Mouse (Mus musculus) left cerebral cortex, postnatal 10 days (tissue): ENCODE results near the gene Leng8. TPM values are rescaled to one million over a fixed set of nuclear protein-coding genes. Genes with fewer than 3 reads are reported as not detected.

Source experiments
- DNase-seq, 2 experiments: peaks; one replicate each; pipeline ENCODE4 v3.0.0; 2021 to 2022; ENCODE audit warnings: low spot score in 2 of 2, mixed read lengths in 1 of 2; ENCODE audit errors: extremely low spot score in 1 of 2
- intact Hi-C: fragments of 180-260 bp; cut with DNase I; formaldehyde crosslinking; loops from one replicate; pipeline ENCODE4 v1.15.1; 2025
- total RNA-seq, 2 experiments: library from RNA; stranded (reverse); gene quantifications; 2 replicates each; pipeline ENCODE4 v1.2.3; 2021

The Leng8 gene
- total RNA-seq, 2 experiments from 2014 or later: 160 to 166 TPM

- DNase-seq: peak in 1 of 2 experiments; percentile 33
- intact Hi-C loops: loop anchor here (10.0 kb wide), 1 partner anchor 100 kb away; no protein-coding TSS in a partner anchor
Measured at GRCm38 (mm10) chr7:4124856-4125255, 12.0 kb upstream of the Leng8 start.

- intact Hi-C loops: loop anchor here (10.0 kb wide), 1 partner anchor 101 kb away; no protein-coding TSS in a partner anchor
- peak in 1 of 2 experiments; percentile 52 for DNase-seq
Measured at GRCm38 (mm10) chr7:4125306-4125705, 11.5 kb upstream of the Leng8 start.

GRCm38 (mm10) chr7:4126992-4127785, 9.7 kb upstream of the Leng8 start:
- intact Hi-C loops: loop anchor here (10.0 kb wide), 1 partner anchor 102 kb away; no protein-coding TSS in a partner anchor
- DNase-seq: peak in 1 of 2 experiments; percentile 33

GRCm38 (mm10) chr7:4127894-4128293, 8.9 kb upstream of the Leng8 start:
- intact Hi-C loops: loop anchor here (10.0 kb wide), 1 partner anchor 103 kb away; no protein-coding TSS in a partner anchor

GRCm38 (mm10) chr7:4128860-4129259, 8.0 kb upstream of the Leng8 start:
- DNase-seq: no peak
- intact Hi-C loops: loop anchor here (10.0 kb wide), 1 partner anchor 104 kb away; no protein-coding TSS in a partner anchor

More at GRCm38 (mm10) chr7:4127894-4128293, 8.9 kb upstream of the Leng8 start:
- DNase-seq: no peak

- DNase-seq: peak; percentile 78 to 90
- intact Hi-C loops: no loop called here
Measured at GRCm38 (mm10) chr7:4130686-4131452, 6.0 kb upstream of the Leng8 start.

GRCm38 (mm10) chr7:4131964-4132363, 4.9 kb upstream of the Leng8 start:
- no peak for DNase-seq
- intact Hi-C loops: no loop called here

GRCm38 (mm10) chr7:4132581-4132980, 4.3 kb upstream of the Leng8 start:
- DNase-seq: peak in 1 of 2 experiments; percentile 33
- intact Hi-C loops: no loop called here

GRCm38 (mm10) chr7:4132998-4133397, 3.8 kb upstream of the Leng8 start:
- peak in 1 of 2 experiments; percentile 50 for DNase-seq
- intact Hi-C loops: no loop called here

- DNase-seq: peak in 1 of 2 experiments; percentile 14
- intact Hi-C loops: no loop called here
Measured at GRCm38 (mm10) chr7:4134911-4135310, 1.9 kb upstream of the Leng8 start.

GRCm38 (mm10) chr7:4136404-4136770, 452 bp upstream of the Leng8 start:
- DNase-seq: no peak
- intact Hi-C loops: no loop called here

- intact Hi-C loops: no loop called here
- no peak for DNase-seq
Measured at GRCm38 (mm10) chr7:4137746-4138145, 907 bp downstream of the Leng8 start.

- intact Hi-C loops: no loop called here
- DNase-seq: no peak
Measured at GRCm38 (mm10) chr7:4138181-4138580, 1.3 kb downstream of the Leng8 start.

- DNase-seq: no peak
- intact Hi-C loops: no loop called here
Measured at GRCm38 (mm10) chr7:4138671-4139070, 1.8 kb downstream of the Leng8 start.

GRCm38 (mm10) chr7:4139391-4139790, 2.6 kb downstream of the Leng8 start:
- DNase-seq: peak in 1 of 2 experiments; percentile 33
- intact Hi-C loops: no loop called here

GRCm38 (mm10) chr7:4141648-4142325, 4.9 kb downstream of the Leng8 start:
- intact Hi-C loops: loop anchor here (10.0 kb wide), 1 partner anchor 447 kb away; the partner anchor contains the start of genes Mboat7 and Tsen34
- DNase-seq: no peak

- intact Hi-C loops: loop anchor here (10.0 kb wide), 1 partner anchor 448 kb away; the partner anchor contains the start of genes Mboat7 and Tsen34
- peak in 1 of 2 experiments; percentile 37 for DNase-seq
Measured at GRCm38 (mm10) chr7:4142796-4143445, 6.1 kb downstream of the Leng8 start.

GRCm38 (mm10) chr7:4143506-4143905, 6.7 kb downstream of the Leng8 start:
- peak in 1 of 2 experiments; percentile 44 for DNase-seq

More at GRCm38 (mm10) chr7:4143506-4143905, 6.7 kb downstream of the Leng8 start:
- intact Hi-C loops: loop anchor here (10.0 kb wide), 1 partner anchor 449 kb away; the partner anchor contains the start of genes Mboat7 and Tsen34
